In the genomic region with DNA sequence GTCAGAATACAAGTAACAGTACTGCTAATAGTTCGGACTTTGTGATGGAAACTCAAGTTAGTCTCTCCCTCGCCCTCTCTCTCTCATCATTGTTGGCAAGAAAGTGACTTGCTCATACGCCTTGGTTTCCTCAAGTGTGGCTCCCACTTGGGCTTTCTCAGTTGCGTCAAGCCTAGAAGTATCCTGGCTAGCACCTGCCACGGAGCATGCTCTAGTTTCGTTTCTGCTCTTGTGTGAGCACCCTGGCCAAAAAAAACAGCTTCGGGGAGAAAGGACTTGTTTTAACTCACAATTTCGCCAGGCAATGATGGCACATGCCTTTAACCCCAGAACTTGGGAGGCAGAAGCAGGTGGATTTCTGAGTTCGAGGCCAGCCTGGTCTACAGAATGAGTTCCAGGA, we compare ENCODE assay signal across 25 mouse cellular contexts. TPM values are rescaled to one million over a fixed set of nuclear protein-coding genes. Genes with fewer than 3 reads are reported as not detected.
"Had no signal": no experiment of that assay in that cellular context is flagged by ENCODE, and none has a peak within 500 bp of the region (broad histone marks: within the 10 kb centered on the region; RNA-seq: fewer than 3 reads in every experiment).

No protein-coding gene starts in this region.

- DNase-seq: liver, postnatal 0 days; lung, adult 2 months; lung, postnatal 14 days; lung, postnatal 36 days; midbrain, embryonic 14.5 days; retina, postnatal 1 day; right cerebral cortex, adult 18-20 months; right cerebral cortex, postnatal 25 days; right cerebral cortex, postnatal 4 days; thymus, adult 2 months; thymus, postnatal 25 days had no signal

- ATAC-seq: liver, postnatal 0 days; lung, postnatal 0 days; midbrain, embryonic 16.5 days had no signal

RNA-seq across cellular contexts. Expression of a gene that starts 27.7 kb away (rescaled TPM):
- total RNA-seq: megakaryocyte progenitor cell, adult 5-6 weeks had no signal
- polyA plus RNA-seq: liver, postnatal 0 days; lung, postnatal 0 days; macrophage; midbrain, embryonic 12.5 days; midbrain, embryonic 14.5 days; midbrain, embryonic 16.5 days; myocyte; neural tube, embryonic 11.5 days; neural tube, embryonic 13.5 days; neural tube, embryonic 15.5 days; stomach, postnatal 0 days had no signal

RNA-seq across cellular contexts. Expression of a gene that starts 38.5 kb away (rescaled TPM):
- total RNA-seq: megakaryocyte progenitor cell, adult 5-6 weeks had no signal
- polyA plus RNA-seq: liver, postnatal 0 days; lung, adult 2 months; lung, embryonic 15.5 days; macrophage; midbrain, embryonic 14.5 days; midbrain, embryonic 16.5 days; neural tube, embryonic 11.5 days; neural tube, embryonic 13.5 days; neural tube, embryonic 15.5 days; small intestine, adult 2 months; spleen, adult 2 months; stomach, postnatal 0 days; testis, adult 2 months; thymus, adult 2 months had no signal
